Mouse (Mus musculus) lung, postnatal 36 days (tissue): ENCODE results near the gene Gm28043.

Experiments used
- DNase-seq: peaks from one replicate; pipeline ENCODE4 v3.0.0; 2022; ENCODE audit warnings: mixed read lengths

Gene Gm28043

GRCm38 (mm10) chr17:29614115-29615023 lies at the start of gene Gm28043, which contains the start of gene Rnf8:
TSS of gene Gm28043 (plus strand) at chr17:29614876.
TSS of gene Rnf8 (plus strand) at chr17:29614790.
- DNase-seq: peak; percentile 96

GRCm38 (mm10) chr17:29565521-29565920 lies 49.2 kb upstream of the Gm28043 start:
- DNase-seq: no peak

GRCm38 (mm10) chr17:29568435-29568834 lies 46.2 kb upstream of the Gm28043 start:
- DNase-seq: no peak

- DNase-seq: no peak
Observed at GRCm38 (mm10) chr17:29569831-29570230, 44.8 kb upstream of the Gm28043 start.

GRCm38 (mm10) chr17:29579579-29580126 lies 35.0 kb upstream of the Gm28043 start:
- peak; percentile 42 for DNase-seq

- no peak for DNase-seq
Observed at GRCm38 (mm10) chr17:29583569-29583968, 31.1 kb upstream of the Gm28043 start.

- DNase-seq: no peak
Observed at GRCm38 (mm10) chr17:29584306-29584705, 30.4 kb upstream of the Gm28043 start.

- no peak for DNase-seq
Observed at GRCm38 (mm10) chr17:29584737-29585136, 29.9 kb upstream of the Gm28043 start.

GRCm38 (mm10) chr17:29585446-29585845 lies 29.2 kb upstream of the Gm28043 start:
- DNase-seq: no peak

- no peak for DNase-seq
Observed at GRCm38 (mm10) chr17:29586921-29587320, 27.8 kb upstream of the Gm28043 start.

GRCm38 (mm10) chr17:29589221-29589898 lies 25.3 kb upstream of the Gm28043 start:
- DNase-seq: no peak

- no peak for DNase-seq
Observed at GRCm38 (mm10) chr17:29595891-29596770, 18.5 kb upstream of the Gm28043 start.

GRCm38 (mm10) chr17:29596771-29597132 lies 17.9 kb upstream of the Gm28043 start:
- DNase-seq: no peak

- DNase-seq: no peak
Observed at GRCm38 (mm10) chr17:29599051-29599450, 15.6 kb upstream of the Gm28043 start.

GRCm38 (mm10) chr17:29599537-29599936 lies 15.1 kb upstream of the Gm28043 start:
- no peak for DNase-seq

- peak; percentile 87 for DNase-seq
Observed at GRCm38 (mm10) chr17:29601391-29601790, 13.3 kb upstream of the Gm28043 start.

GRCm38 (mm10) chr17:29603283-29603682 lies 11.4 kb upstream of the Gm28043 start:
- peak; percentile 85 for DNase-seq

GRCm38 (mm10) chr17:29613453-29613852 lies 1.2 kb upstream of the Gm28043 start:
- DNase-seq: peak; percentile 45

- peak; percentile 18 for DNase-seq
Observed at GRCm38 (mm10) chr17:29615024-29615551, 412 bp downstream of the Gm28043 start.

- DNase-seq: no peak
Observed at GRCm38 (mm10) chr17:29615616-29616015, 940 bp downstream of the Gm28043 start.

- peak; percentile 73 for DNase-seq
Observed at GRCm38 (mm10) chr17:29619231-29619630, 4.6 kb downstream of the Gm28043 start.

GRCm38 (mm10) chr17:29623488-29623887 lies 8.8 kb downstream of the Gm28043 start:
- DNase-seq: no peak
